Mouse (Mus musculus) layer of hippocampus, adult 9-11 months (tissue): ENCODE results near the gene Fto.

Experiments
- DNase-seq: peaks from one replicate; pipeline ENCODE4 v3.0.0; 2022

Fto gene

DNA sequence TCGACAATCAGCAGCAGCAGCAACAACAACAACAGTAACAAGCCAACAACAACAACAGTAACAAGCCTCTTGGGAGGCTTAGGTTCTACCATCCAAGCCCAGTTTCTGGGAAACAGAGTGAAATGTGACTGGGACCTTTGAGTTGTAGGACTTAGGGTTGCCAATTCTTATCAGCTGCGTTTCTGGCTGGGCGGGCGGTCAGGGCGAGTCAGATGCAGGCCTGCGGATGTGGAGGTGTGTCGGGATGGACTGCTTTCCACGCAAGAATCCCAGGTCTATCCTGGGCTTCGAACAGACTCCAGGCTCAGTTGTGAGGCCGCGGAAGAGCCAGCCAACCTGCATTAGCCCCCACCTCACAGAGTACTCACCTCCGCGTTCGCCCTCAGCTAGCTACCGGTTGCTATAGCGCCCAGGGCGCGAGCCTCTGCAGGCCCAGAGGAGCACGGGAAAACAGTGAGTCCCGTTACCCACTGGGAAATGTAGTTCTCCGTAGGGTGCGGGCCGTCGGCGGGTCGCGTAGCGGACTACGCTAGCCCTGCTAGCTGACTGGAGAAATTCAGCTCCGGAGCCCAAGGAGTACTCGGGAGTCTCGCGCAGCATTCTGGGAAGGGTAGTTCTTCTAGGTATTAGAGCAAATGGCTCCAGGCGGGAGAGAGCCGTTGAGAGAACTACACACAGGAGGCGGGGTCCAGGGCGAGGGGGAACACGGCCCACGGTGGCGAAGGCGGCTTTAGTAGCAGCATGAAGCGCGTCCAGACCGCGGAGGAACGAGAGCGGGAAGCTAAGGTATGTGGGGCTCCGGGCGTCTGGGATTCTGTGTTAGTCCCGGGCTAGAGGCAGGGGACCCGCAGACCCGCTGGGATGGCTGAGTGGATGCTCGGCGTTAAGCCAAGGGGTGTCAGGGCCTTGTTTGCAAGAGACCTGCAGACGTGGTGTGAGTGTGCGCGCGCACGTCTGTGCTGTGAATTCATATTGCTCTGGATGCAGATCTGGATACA lies at the start of gene Fto, which contains the start of gene Rpgrip1l:
Gene Fto (plus strand): TSS at position 691 of the 998 bp plus-strand sequence.
Gene Rpgrip1l (minus strand): TSS at position 428 of the 998 bp plus-strand sequence.
- peak; percentile 99 for DNase-seq

- DNase-seq, result no peak
These were observed 49.4 kb upstream of the Fto start for GRCm38 (mm10) chr8:91263939-91264338.

GRCm38 (mm10) chr8:91264564-91264963 lies 48.8 kb upstream of the Fto start:
- DNase-seq, result no peak

- no peak for DNase-seq
These were observed 43.9 kb upstream of the Fto start for GRCm38 (mm10) chr8:91269374-91269958.

DNA sequence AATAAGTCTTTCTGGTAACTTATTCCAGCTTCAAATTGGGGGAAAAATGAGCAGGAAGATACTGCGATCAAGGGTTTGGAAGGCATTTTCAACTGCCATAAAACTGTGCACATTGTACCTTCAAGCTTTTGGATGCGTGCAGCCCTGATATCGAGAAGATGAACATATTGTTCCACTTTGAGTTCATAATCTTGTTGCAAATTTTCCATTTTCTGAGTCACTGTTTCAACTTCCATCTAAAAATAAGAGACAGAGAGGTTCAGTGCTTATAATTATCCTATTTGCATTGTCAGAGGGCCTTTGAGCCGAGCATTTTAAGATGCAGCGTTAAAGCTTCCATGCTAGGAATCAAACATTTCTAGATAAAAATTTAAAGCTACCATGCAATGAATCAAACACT lies 39.8 kb upstream of the Fto start:
- DNase-seq, result no peak

- no peak for DNase-seq
These were observed 37.0 kb upstream of the Fto start for GRCm38 (mm10) chr8:91276337-91276736.

GRCm38 (mm10) chr8:91278060-91278459 lies 35.3 kb upstream of the Fto start:
- no peak for DNase-seq

DNA sequence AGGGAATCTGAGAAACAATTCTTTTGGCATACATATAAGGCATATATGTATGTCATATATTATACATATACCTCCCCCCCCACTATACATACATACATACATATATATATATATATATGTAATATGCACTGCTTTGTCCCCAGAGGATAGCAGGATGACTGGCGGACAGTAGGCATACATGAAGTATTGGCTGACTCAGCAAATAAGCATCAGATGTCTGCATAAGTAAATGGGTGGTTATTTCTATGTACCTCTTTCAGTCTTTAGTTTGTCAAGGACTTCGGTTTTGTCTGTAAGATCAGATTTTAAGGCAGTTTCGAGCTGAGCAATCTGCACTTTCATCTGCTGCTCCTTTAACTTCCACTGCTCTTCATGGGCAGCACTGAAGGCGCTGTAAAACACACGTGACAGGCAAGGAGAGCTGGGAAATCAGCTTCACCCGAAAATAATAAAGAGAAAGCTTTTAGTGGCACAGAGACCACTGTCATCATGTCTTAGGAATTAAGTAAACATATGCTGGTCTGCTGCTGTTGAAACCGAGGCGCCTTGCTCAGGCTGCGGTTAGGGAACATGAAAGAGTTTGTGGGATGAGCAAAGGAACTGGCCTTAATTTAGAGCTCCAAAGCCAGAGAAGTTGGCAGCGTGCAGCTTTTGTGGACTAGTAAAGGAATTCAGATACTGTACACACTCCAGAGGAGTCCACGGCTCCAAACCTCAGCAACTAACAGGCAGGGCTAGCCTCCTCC lies 32.7 kb upstream of the Fto start:
- no peak for DNase-seq

- no peak for DNase-seq
These were observed 31.8 kb upstream of the Fto start for GRCm38 (mm10) chr8:91281545-91281944.

DNA sequence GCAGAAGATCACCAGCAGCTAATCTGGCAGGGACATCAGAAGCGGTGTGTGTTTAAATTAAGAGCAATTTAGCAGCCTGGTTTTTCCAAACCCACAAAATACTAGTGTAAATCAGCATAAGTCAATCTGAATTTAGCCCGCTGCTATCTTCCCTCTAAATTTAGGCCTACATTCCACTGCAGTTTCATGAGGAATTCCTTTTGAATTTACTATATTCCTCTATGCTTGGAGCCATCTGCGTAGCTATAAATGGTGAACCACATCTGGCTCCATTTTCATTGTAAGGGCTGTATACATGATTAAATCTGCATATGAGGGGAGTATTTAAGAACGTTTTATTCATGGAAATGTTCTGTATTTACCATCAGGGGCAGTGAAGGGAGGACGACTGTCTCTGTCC lies 30.7 kb upstream of the Fto start:
- no peak for DNase-seq

- no peak for DNase-seq
These were observed 29.5 kb upstream of the Fto start for GRCm38 (mm10) chr8:91283815-91284214.

DNA sequence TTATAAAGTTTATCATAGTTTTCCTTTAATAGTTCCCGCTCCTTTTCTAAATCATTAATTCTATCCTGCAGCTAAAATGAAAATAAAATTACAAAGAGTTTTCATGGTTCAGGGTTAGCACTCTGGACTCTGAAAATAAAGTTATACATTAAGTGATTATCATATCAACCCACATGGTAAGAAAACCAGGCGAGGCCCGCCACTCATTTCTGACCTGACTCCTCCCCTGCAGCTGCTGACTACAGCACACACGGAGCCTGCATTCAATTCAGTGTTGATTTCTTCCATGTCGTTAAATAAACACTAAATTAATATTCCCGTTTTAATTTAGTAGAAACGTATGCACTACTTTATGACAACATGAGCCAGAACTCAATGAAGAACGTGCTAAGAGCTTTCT lies 27.1 kb upstream of the Fto start:
- no peak for DNase-seq

DNA sequence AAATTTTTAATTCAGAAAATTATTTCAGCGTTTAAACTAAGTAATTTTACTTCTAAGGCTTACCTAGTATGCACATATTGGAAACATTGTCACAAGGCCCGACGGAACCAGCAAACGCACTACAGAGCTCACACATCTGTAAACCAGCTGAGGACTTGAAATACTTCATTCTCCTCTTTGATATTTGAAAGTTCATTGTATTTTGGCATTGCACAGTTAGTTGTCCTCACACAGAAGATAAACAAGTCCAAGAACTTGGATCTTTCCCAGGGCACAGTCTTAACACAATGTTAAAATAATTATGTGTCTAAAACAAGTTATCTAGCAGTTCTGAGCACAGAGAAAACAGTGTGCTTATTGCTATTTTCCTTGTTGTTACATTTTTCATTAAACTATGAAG lies 22.7 kb upstream of the Fto start:
- DNase-seq, result no peak

GRCm38 (mm10) chr8:91295786-91296185 lies 17.5 kb upstream of the Fto start:
- no peak for DNase-seq

DNA sequence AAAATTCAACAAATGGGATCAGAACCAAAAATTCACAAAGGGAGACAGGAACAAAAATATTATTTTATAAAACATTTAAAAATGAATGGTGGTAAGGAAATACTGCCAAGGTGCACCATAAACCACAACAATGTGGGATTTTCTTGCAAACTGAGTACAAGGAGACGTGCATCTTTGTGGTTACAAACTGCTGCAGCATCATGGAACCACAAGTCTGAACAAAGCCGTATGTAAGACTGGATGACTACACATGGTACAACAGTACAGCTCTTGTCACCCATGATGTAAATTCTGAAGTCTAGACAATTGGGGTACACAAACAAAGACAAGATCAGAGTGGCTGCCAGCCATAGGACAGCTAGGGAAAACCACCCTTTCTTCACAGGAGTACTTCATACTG lies 14.7 kb upstream of the Fto start:
- no peak for DNase-seq

DNA sequence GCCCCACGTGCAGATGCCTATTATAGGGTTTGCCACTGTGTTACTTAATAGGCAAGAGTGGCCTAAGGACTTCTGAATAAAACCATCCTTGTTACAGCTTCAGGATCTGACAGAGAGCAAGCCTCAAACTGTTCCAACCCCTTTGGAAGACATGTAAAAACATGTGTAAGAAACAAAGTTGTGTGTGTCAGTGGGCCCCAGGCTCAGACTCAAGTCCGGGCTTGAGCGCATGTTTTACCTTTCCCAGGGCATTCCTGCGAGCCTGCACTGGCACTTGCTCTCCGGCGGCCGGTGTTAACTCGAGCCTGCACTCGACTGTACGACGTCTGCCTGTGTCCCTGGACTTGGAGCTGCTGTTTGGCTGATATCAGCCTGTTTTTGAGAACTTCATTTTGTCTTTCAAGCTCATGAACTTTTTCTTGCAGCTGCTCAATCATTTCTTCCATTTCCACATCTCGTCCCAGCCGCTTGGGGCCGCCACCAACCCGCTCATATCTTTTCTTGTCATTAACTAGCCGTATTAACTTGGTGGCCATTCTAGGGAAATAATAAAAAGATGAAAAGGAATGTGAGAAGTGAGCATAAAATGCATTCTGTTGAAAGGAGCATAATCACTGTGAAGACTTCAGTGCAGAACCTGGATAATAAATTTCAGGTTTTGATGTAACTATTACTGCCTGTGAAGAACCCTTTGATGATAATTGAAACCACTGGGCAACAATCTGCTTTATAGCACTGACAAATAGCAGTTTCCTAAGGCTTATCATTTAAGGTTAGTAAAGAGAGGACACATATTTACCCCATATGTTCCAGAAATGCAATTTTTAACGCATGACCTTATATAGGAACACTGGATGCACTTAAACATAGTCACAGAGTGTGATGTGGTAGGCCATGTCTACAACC lies 8.6 kb upstream of the Fto start:
- no peak for DNase-seq

DNA sequence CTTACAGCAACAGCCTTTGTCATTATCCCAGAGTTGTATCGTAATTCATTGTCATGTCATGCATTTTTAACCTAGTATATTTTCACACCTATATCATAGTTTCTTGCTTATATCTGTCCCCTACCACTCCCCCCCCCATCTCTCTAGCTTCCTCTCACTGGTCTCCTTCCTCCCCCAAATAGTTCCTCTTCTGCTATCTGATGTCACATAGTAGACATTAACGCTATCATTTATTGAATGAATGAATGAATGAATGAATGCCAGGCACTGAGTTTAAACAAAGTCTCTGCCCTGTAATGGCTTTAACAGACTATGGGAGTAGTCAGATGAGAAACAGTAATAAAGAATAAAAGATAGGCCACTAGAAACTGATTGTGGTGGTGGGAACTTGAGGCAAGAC lies 983 bp upstream of the Fto start:
- DNase-seq, result no peak

- DNase-seq, result no peak
These were observed 4.4 kb downstream of the Fto start for GRCm38 (mm10) chr8:91317567-91318227.

DNA sequence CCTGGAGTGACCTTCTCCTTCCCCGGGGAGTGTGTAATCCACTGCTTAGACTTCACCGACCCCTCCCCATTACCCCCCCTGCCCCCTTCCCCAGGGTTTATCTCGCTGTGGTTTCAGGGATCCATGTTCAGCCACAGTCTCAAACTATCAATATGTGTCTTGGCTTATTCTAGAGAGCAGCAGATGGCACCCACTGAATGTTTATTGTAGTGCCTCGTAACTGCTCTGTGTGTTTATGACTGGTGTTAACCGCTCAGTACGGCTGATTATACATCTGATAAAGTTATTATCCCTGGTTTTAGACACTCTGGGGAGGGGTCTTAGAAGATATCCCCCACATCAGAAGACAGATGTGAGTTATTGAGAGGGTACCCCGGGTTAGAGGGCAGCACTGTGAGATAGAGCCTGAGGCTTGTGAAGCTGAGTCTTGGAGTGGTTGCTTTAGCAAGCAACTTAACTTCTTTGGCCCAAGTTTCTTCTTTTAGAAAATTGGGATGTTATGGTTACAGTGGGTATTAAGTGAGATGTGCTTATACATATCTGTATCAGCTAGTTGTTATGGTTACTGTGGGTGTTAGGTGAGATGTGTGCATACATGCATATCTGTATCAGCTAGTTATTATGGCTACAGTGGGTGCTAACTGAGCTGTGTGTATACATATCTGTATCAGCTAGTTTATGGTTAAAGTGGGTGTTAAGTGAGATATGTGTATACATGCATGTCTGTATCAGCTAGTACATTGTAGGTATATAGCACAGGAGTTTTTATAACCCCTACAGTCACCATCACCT lies 5.8 kb downstream of the Fto start:
- DNase-seq, result no peak

- DNase-seq, result peak; percentile 63
These were observed 10.2 kb downstream of the Fto start for GRCm38 (mm10) chr8:91323511-91323910.

DNA sequence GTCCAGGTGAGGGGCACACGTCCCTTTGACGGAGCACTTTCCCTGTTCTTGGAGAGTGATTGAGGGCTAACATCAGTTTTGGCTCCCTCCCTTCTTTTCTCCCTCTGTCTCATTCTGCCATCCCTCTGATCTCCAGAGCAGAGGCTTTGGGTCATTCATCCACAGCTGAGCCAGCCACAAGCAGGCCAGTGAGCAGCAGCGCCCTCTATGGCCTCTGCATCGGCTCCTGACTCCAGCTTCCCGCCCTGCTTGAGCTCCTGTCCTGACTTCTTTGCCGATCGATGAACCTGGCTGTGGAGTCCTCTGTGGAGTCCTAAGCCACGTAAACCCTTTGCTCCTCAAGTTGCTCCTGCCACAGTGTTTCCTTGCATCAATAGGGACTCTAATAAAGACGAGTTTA lies 10.9 kb downstream of the Fto start:
- no peak for DNase-seq
